In the genomic region with DNA sequence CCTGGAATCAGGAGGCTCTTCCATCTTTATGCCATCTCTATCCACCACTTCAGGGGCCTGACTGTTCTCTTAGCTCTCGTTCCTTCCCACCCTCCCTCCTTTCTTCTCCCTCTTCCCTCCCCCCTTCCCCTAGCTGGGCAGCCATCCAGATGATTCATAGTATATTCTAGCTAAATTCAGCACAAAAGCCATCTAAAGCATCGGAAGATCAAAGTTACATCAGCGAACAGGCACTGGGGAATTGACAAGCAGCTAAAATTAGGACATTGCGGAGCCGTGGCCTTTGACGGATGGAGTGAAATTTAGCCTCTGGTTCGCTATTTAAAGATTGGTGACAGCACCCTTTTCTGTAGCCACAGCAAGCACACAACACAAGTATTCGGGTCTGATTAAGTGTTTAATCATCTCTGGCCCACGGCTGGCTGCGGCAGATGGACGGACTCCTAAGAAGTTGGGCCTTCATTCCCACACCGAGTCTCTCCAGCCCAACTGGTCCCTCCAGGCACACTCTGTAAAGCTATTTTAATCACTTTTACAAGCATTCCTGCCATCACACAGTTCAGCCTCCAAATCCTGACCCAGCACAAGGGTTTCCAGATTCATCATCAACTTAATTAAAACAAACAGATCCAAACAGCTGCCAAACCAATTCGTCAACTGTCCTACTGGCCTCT, we compare ENCODE assay signal across 8 mouse cellular contexts.
A peak's percentile ranks its signal among the peaks of the same experiment; 100 is the strongest.
DNase-seq lines count a peak whose midpoint lies in the region; ATAC-seq and TF ChIP-seq lines count a peak whose summit lies in the region.

No protein-coding gene starts in this region.

- 62% methylated on average over 13 of the region's 13 CpGs for WGBS in midbrain, embryonic 11.5 days
- 78% methylated on average over 13 of the region's 13 CpGs for WGBS in midbrain, embryonic 10.5 days
- 9% methylated on average over 13 of the region's 13 CpGs for WGBS in forebrain, embryonic 16.5 days
- WGBS in midbrain, embryonic 16.5 days, result 16% methylated on average over 13 of the region's 13 CpGs

- H3K27ac ChIP-seq in midbrain, embryonic 11.5 days (ENCODE audit: low read depth, low read length), result no peak overlapping the region
- H3K27ac ChIP-seq in midbrain, embryonic 10.5 days (replicated peaks), result no peak overlapping the region
- peak overlapping the region; percentile 54; the same call in 1 of the 2 replicates for H3K27ac ChIP-seq in forebrain, embryonic 16.5 days (ENCODE audit: low read length)
- H3K27ac ChIP-seq in left cerebral cortex, adult 2 months, result peak overlapping the region; percentile 0; the same call in 1 of the 2 replicates
- H3K27ac ChIP-seq in midbrain, embryonic 16.5 days (ENCODE audit: low read length), result peak overlapping the region; percentile 58

- peak; percentile 84 for DNase-seq in midbrain, embryonic 11.5 days (ENCODE audit: low spot score, missing footprints)
- no peak for DNase-seq in midbrain, embryonic 10.5 days (ENCODE audit: low spot score)
- DNase-seq in heart, postnatal 10 days, result peak; percentile 74 to 80
- DNase-seq in left cerebral cortex, adult 2 months (ENCODE audit: extremely low spot score in 1 of 2, low spot score in 2 of 2), result peak; percentile 25 to 42
- peak; percentile 43 to 46 for DNase-seq in urinary bladder, postnatal 36 days (ENCODE audit: low spot score in 2 of 2)

- no peak for ATAC-seq in midbrain, embryonic 11.5 days (ENCODE audit: low FRiP score)
- ATAC-seq in forebrain, embryonic 16.5 days, result peak; percentile 72
- peak; percentile 56 for ATAC-seq in midbrain, embryonic 16.5 days
- no peak for ATAC-seq in CD4-positive, CD25-positive, alpha-beta regulatory T cell, adult 4 months

- no peaks in the 10 kb centered on the region for H3K36me3 ChIP-seq in midbrain, embryonic 11.5 days (ENCODE audit: control insufficient read depth, insufficient read depth, low read length)
- no peaks in the 10 kb centered on the region for H3K36me3 ChIP-seq in midbrain, embryonic 10.5 days
- no peaks in the 10 kb centered on the region for H3K36me3 ChIP-seq in forebrain, embryonic 16.5 days (ENCODE audit: control insufficient read depth, insufficient read depth)
- H3K36me3 ChIP-seq in midbrain, embryonic 16.5 days (ENCODE audit: control insufficient read depth, insufficient read depth, low read length), result no peaks in the 10 kb centered on the region

- H3K27me3 ChIP-seq in midbrain, embryonic 11.5 days (ENCODE audit: control insufficient read depth, insufficient read depth, low read length), result no peaks in the 10 kb centered on the region
- H3K27me3 ChIP-seq in midbrain, embryonic 10.5 days (ENCODE audit: low read depth, poor library complexity, severe bottlenecking), result no peaks in the 10 kb centered on the region
- no peaks in the 10 kb centered on the region for H3K27me3 ChIP-seq in forebrain, embryonic 16.5 days (replicated peaks; ENCODE audit: control insufficient read depth, insufficient read depth, low read length)
- no peaks in the 10 kb centered on the region for H3K27me3 ChIP-seq in midbrain, embryonic 16.5 days (ENCODE audit: control insufficient read depth, insufficient read depth, low read depth, low read length)

- no peaks in the 10 kb centered on the region for H3K4me1 ChIP-seq in midbrain, embryonic 11.5 days (ENCODE audit: control insufficient read depth, insufficient read depth, low read length)
- H3K4me1 ChIP-seq in midbrain, embryonic 10.5 days, result peaks cover 9% of the 10 kb centered on the region
- peaks cover 17% of the 10 kb centered on the region for H3K4me1 ChIP-seq in forebrain, embryonic 16.5 days (replicated peaks; ENCODE audit: control insufficient read depth, insufficient read depth, low read length)
- H3K4me1 ChIP-seq in midbrain, embryonic 16.5 days (ENCODE audit: control insufficient read depth, insufficient read depth, low read length), result peaks cover 11% of the 10 kb centered on the region

- H3K4me2 ChIP-seq in midbrain, embryonic 11.5 days, result no peak overlapping the region
- peak overlapping the region; percentile 27 for H3K4me2 ChIP-seq in forebrain, embryonic 16.5 days (ENCODE audit: low read length)
- H3K4me2 ChIP-seq in midbrain, embryonic 16.5 days (ENCODE audit: low read length), result peak overlapping the region; percentile 31; the same call in 1 of the 2 replicates

- no peak overlapping the region for H3K4me3 ChIP-seq in midbrain, embryonic 11.5 days (ENCODE audit: low read depth, low read length)
- H3K4me3 ChIP-seq in midbrain, embryonic 10.5 days, result no peak overlapping the region
- no peak overlapping the region for H3K4me3 ChIP-seq in forebrain, embryonic 16.5 days (replicated peaks; ENCODE audit: low read length)
- no peak overlapping the region for H3K4me3 ChIP-seq in left cerebral cortex, adult 2 months
- no peak overlapping the region for H3K4me3 ChIP-seq in midbrain, embryonic 16.5 days (ENCODE audit: low read depth, low read length)

- H3K9ac ChIP-seq in midbrain, embryonic 11.5 days (ENCODE audit: low read length), result no peak overlapping the region
- H3K9ac ChIP-seq in forebrain, embryonic 16.5 days (replicated peaks; ENCODE audit: low read depth, low read length), result peak overlapping the region; percentile 2; the same call in 1 of the 2 replicates
- peak overlapping the region; percentile 44; the same call in 1 of the 2 replicates for H3K9ac ChIP-seq in midbrain, embryonic 16.5 days (ENCODE audit: low read depth, low read length)

- H3K9me3 ChIP-seq in midbrain, embryonic 11.5 days (ENCODE audit: control insufficient read depth, low read length), result no peaks in the 10 kb centered on the region
- H3K9me3 ChIP-seq in midbrain, embryonic 10.5 days (replicated peaks), result no peaks in the 10 kb centered on the region
- no peaks in the 10 kb centered on the region for H3K9me3 ChIP-seq in forebrain, embryonic 16.5 days (ENCODE audit: control insufficient read depth, low read length)
- H3K9me3 ChIP-seq in midbrain, embryonic 16.5 days (replicated peaks; ENCODE audit: control insufficient read depth, low read length, poor library complexity, severe bottlenecking), result no peaks in the 10 kb centered on the region

- intact Hi-C loops in heart, postnatal 10 days (cut with DNase I), result loop anchor here (2.0 kb wide), 1 partner anchor 215 kb away; the partner anchor contains the start of gene Nfil3
- intact Hi-C loops in left cerebral cortex, adult 2 months (cut with DNase I), result loop anchor here (2.0 kb wide), 1 partner anchor 53 kb away; no protein-coding TSS in a partner anchor

- no peak for TF ChIP-seq CTCF in left cerebral cortex, adult 2 months (IDR thresholded peaks at IDR 0.05)

Comparison
In these comparisons a context has a peak if more than half of its experiments do, and no peak if none do; other contexts are left out.
1. ATAC-seq: peak in forebrain, embryonic 16.5 days (single experiment) and midbrain, embryonic 16.5 days (single experiment); none in midbrain, embryonic 11.5 days (single experiment) and CD4-positive, CD25-positive, alpha-beta regulatory T cell, adult 4 months (single experiment).
2. H3K27ac ChIP-seq: peak in forebrain, embryonic 16.5 days (single experiment), left cerebral cortex, adult 2 months (single experiment) and midbrain, embryonic 16.5 days (single experiment); none in midbrain, embryonic 11.5 days (single experiment) and midbrain, embryonic 10.5 days (single experiment).